Comparison of ENCODE assay signal across 17 mouse cellular contexts in genomic region chr16:9785821-9786220, GRCm38 (mm10).
"Had no signal": no experiment of that assay in that cellular context is flagged by ENCODE, and none has a peak within 500 bp of the region (broad histone marks: within the 10 kb centered on the region; RNA-seq: fewer than 3 reads in every experiment).

No protein-coding gene starts in this region.

- H3K27me3 ChIP-seq: midbrain, embryonic 12.5 days; neural tube, embryonic 13.5 days; neural tube, embryonic 15.5 days; stomach, embryonic 15.5 days had no signal

- H3K4me1 ChIP-seq: midbrain, embryonic 12.5 days; neural tube, embryonic 13.5 days; neural tube, embryonic 15.5 days; stomach, embryonic 15.5 days had no signal

- H3K9me3 ChIP-seq: midbrain, embryonic 10.5 days; midbrain, embryonic 12.5 days; neural tube, embryonic 13.5 days; neural tube, embryonic 15.5 days; stomach, embryonic 15.5 days had no signal

- H3K27ac ChIP-seq: midbrain, embryonic 10.5 days; midbrain, embryonic 12.5 days; neural tube, embryonic 13.5 days; neural tube, embryonic 15.5 days; stomach, embryonic 15.5 days; stomach, postnatal 0 days had no signal

- H3K36me3 ChIP-seq: midbrain, embryonic 10.5 days; midbrain, embryonic 12.5 days; neural tube, embryonic 13.5 days; neural tube, embryonic 15.5 days; stomach, embryonic 15.5 days had no signal

- H3K4me2 ChIP-seq: lung, embryonic 14.5 days; midbrain, embryonic 12.5 days; neural tube, embryonic 13.5 days; neural tube, embryonic 15.5 days; stomach, embryonic 15.5 days had no signal

- H3K9ac ChIP-seq: lung, embryonic 14.5 days; midbrain, embryonic 12.5 days; neural tube, embryonic 13.5 days; neural tube, embryonic 15.5 days; stomach, embryonic 15.5 days had no signal

- DNase-seq: lung, adult 18-20 months; lung, embryonic 14.5 days; lung, postnatal 10 days; lung, postnatal 4 days; midbrain, embryonic 14.5 days; right cerebral cortex, postnatal 14 days; thymus, adult 2 months; thymus, postnatal 25 days; thymus, postnatal 4 days had no signal

- H3K4me3 ChIP-seq: midbrain, embryonic 10.5 days; midbrain, embryonic 12.5 days; myocyte; neural tube, embryonic 13.5 days; neural tube, embryonic 15.5 days; stomach, embryonic 15.5 days had no signal

- ATAC-seq: midbrain, embryonic 16.5 days had no signal
